ENCODE assay signal across 9 mouse cellular contexts in genomic region chr17:57768622-57769610, GRCm38 (mm10). TPM values are rescaled to one million over a fixed set of nuclear protein-coding genes. Genes with fewer than 3 reads are reported as not detected.
DNase-seq lines count a peak whose midpoint lies in the region; ATAC-seq lines count a peak whose summit lies in the region.
"Had no signal": no experiment of that assay in that cellular context is flagged by ENCODE, and none has a peak within 500 bp of the region (broad histone marks: within the 10 kb centered on the region; RNA-seq: fewer than 3 reads in every experiment).

TSS of gene Cntnap5c (plus strand) at chr17:57769570.

- no peaks in the 10 kb centered on the region for H3K36me3 ChIP-seq in heart, embryonic 12.5 days
- no peaks in the 10 kb centered on the region for H3K36me3 ChIP-seq in embryonic facial prominence, embryonic 13.5 days
- no peaks in the 10 kb centered on the region for H3K36me3 ChIP-seq in intestine, embryonic 15.5 days
- H3K36me3 ChIP-seq in neural tube, embryonic 13.5 days, result no peaks in the 10 kb centered on the region

- 0 out of 2 replicates have a peak, but pooled peaks have one; percentile 64 for ATAC-seq in heart, embryonic 12.5 days (ENCODE audit: insufficient number of reproducible peaks, low FRiP score)
- peak; percentile 74; the same call in 1 of the 2 replicates for ATAC-seq in embryonic facial prominence, embryonic 13.5 days (ENCODE audit: insufficient number of reproducible peaks, insufficient read depth, low FRiP score, low TSS enrichment, low read depth)
- peak; percentile 98 for ATAC-seq in intestine, embryonic 15.5 days
- ATAC-seq in neural tube, embryonic 13.5 days (ENCODE audit: low read depth), result peak; percentile 89
- no peak for ATAC-seq in monocyte, adult 5-6 weeks (replicated peaks; ENCODE audit: insufficient number of reproducible peaks, low FRiP score, low TSS enrichment, poor library complexity, severe bottlenecking)

- H3K9ac ChIP-seq in heart, embryonic 12.5 days, result no peak within 1 kb of the TSS
- H3K9ac ChIP-seq in embryonic facial prominence, embryonic 13.5 days, result no peak within 1 kb of the TSS
- H3K9ac ChIP-seq in intestine, embryonic 15.5 days, result no peak within 1 kb of the TSS
- peak within 1 kb of the TSS; percentile 46 for H3K9ac ChIP-seq in neural tube, embryonic 13.5 days

- H3K27me3 ChIP-seq in heart, embryonic 12.5 days (replicated peaks), result no peaks in the 10 kb centered on the region
- H3K27me3 ChIP-seq in embryonic facial prominence, embryonic 13.5 days, result no peaks in the 10 kb centered on the region
- no peaks in the 10 kb centered on the region for H3K27me3 ChIP-seq in intestine, embryonic 15.5 days (replicated peaks)
- peaks cover 4% of the 10 kb centered on the region; the same call in 1 of the 2 replicates for H3K27me3 ChIP-seq in neural tube, embryonic 13.5 days

- no peaks in the 10 kb centered on the region for H3K4me1 ChIP-seq in heart, embryonic 12.5 days (replicated peaks)
- H3K4me1 ChIP-seq in embryonic facial prominence, embryonic 13.5 days, result no peaks in the 10 kb centered on the region
- no peaks in the 10 kb centered on the region for H3K4me1 ChIP-seq in intestine, embryonic 15.5 days (replicated peaks)
- 0 out of 2 replicates have a peak, but pooled peaks cover 8% of the 10 kb centered on the region for H3K4me1 ChIP-seq in neural tube, embryonic 13.5 days (replicated peaks)

- H3K4me3 ChIP-seq in heart, embryonic 12.5 days, result no peak within 1 kb of the TSS
- H3K4me3 ChIP-seq in embryonic facial prominence, embryonic 13.5 days, result no peak within 1 kb of the TSS
- no peak within 1 kb of the TSS for H3K4me3 ChIP-seq in intestine, embryonic 15.5 days (replicated peaks)
- H3K4me3 ChIP-seq in neural tube, embryonic 13.5 days, result peak within 1 kb of the TSS; percentile 31

- H3K4me2 ChIP-seq in heart, embryonic 12.5 days, result no peak within 1 kb of the TSS
- H3K4me2 ChIP-seq in embryonic facial prominence, embryonic 13.5 days, result 0 out of 2 replicates have a peak within 1 kb of the TSS, but pooled peaks have one; percentile 22
- H3K4me2 ChIP-seq in intestine, embryonic 15.5 days (replicated peaks), result no peak within 1 kb of the TSS
- peak within 1 kb of the TSS; percentile 58 for H3K4me2 ChIP-seq in neural tube, embryonic 13.5 days

- intact Hi-C loops in heart, postnatal 36 days (cut with DNase I), result no loop called here

- no peaks in the 10 kb centered on the region for H3K9me3 ChIP-seq in heart, embryonic 12.5 days (replicated peaks)
- no peaks in the 10 kb centered on the region for H3K9me3 ChIP-seq in embryonic facial prominence, embryonic 13.5 days
- no peaks in the 10 kb centered on the region for H3K9me3 ChIP-seq in intestine, embryonic 15.5 days
- H3K9me3 ChIP-seq in neural tube, embryonic 13.5 days, result no peaks in the 10 kb centered on the region

- H3K27ac ChIP-seq in heart, embryonic 12.5 days (ENCODE audit: poor library complexity, severe bottlenecking), result no peak within 1 kb of the TSS
- H3K27ac ChIP-seq in embryonic facial prominence, embryonic 13.5 days, result no peak within 1 kb of the TSS
- no peak within 1 kb of the TSS for H3K27ac ChIP-seq in intestine, embryonic 15.5 days
- no peak within 1 kb of the TSS for H3K27ac ChIP-seq in neural tube, embryonic 13.5 days (replicated peaks)

- no peak for DNase-seq in heart, postnatal 36 days
- DNase-seq in adrenal gland, postnatal 14 days, result peak; percentile 77
- DNase-seq in left cerebral cortex, adult 9 months (ENCODE audit: low spot score in 2 of 2), result peak; percentile 14 to 21

- 19% methylated on average over 26 of the region's 26 CpGs for WGBS in heart, embryonic 12.5 days
- WGBS in embryonic facial prominence, embryonic 13.5 days, result 18% methylated on average over 26 of the region's 26 CpGs
- 19% methylated on average over 26 of the region's 26 CpGs for WGBS in intestine, embryonic 15.5 days
- WGBS in neural tube, embryonic 13.5 days, result 17% methylated on average over 26 of the region's 26 CpGs

RNA-seq across cellular contexts. Expression of gene Cntnap5c, which starts in this region (rescaled TPM):
- not detected in 2 replicates for polyA plus RNA-seq in heart, embryonic 12.5 days (2016; fragmentation: Nextera tagmentation; extraction: Ambion mirVana)
- total RNA-seq in heart, postnatal 36 days (2021), result not detected
- not detected in 2 replicates for total RNA-seq in adrenal gland, postnatal 14 days (2021)
- polyA plus RNA-seq in embryonic facial prominence, embryonic 13.5 days (2015; fragmentation: Nextera tagmentation; extraction: Ambion mirVana), result not detected in 2 replicates
- polyA plus RNA-seq in intestine, embryonic 15.5 days (2015; fragmentation: Nextera tagmentation; extraction: Ambion mirVana), result not detected in 2 replicates
- 1.2 and 1.5 TPM in 2 replicates for polyA plus RNA-seq in neural tube, embryonic 13.5 days (2015; fragmentation: Nextera tagmentation; extraction: Ambion mirVana)
- 0.21 TPM in 1 of 3 replicates, not detected in the others for total RNA-seq in monocyte, adult 5-6 weeks (2017)
- polyA plus RNA-seq: liver, embryonic 16.5 days had no signal

Comparison
In these comparisons a context has a peak if more than half of its experiments do, and no peak if none do; other contexts are left out.
1. Peak in ATAC-seq in heart, embryonic 12.5 days; RNA of the gene not detected or under 1 TPM.
2. Peak in DNase-seq in adrenal gland, postnatal 14 days; RNA of the gene not detected or under 1 TPM.
3. Peak in ATAC-seq and H3K4me2 ChIP-seq in embryonic facial prominence, embryonic 13.5 days; RNA of the gene not detected or under 1 TPM.
4. Peak in ATAC-seq in intestine, embryonic 15.5 days; RNA of the gene not detected or under 1 TPM.
5. DNase-seq: peak in left cerebral cortex, adult 9 months (2 of 2); none in heart, postnatal 36 days (0 of 2).